Mouse (Mus musculus): ENCODE results near the gene Bex4. TPM values are rescaled to one million over a fixed set of nuclear protein-coding genes. Genes with fewer than 3 reads are reported as not detected.
A peak's percentile ranks its signal among the peaks of the same experiment; 100 is the strongest.
"Not testable (repeated sequence)": the region's sequence is repeated elsewhere in the genome, so short reads cannot be mapped to it uniquely, and the experiment has no call there.

Bex4 gene
- total and polyA plus RNA-seq, 3 experiments, result 0.44 to 1.3 (median 0.66) TPM

- no peak overlapping the region for H3K27ac ChIP-seq
- TF ChIP-seq POLR2A (IDR thresholded peaks at IDR 0.05; ENCODE audit: insufficient read depth, low read depth, low read length) (no peak), CTCF (IDR thresholded peaks at IDR 0.05) (peak; percentile 67)
- no peak for DNase-seq
- H3K9ac ChIP-seq (ENCODE audit: low read depth, low read length), result no peak overlapping the region
- WGBS, result 36% methylated on average over 6 of the region's 6 CpGs
- no peaks in the 10 kb centered on the region for H3K27me3 ChIP-seq (ENCODE audit: control insufficient read depth, insufficient read depth, low read length)
- H3K4me3 ChIP-seq, result no peak overlapping the region
- no peaks in the 10 kb centered on the region for H3K79me2 ChIP-seq (replicated peaks; ENCODE audit: control insufficient read depth, insufficient read depth, low read length)
- H3K36me3 ChIP-seq (ENCODE audit: control insufficient read depth, insufficient read depth, low read length), result no peaks in the 10 kb centered on the region
- intact Hi-C loops (cut with DNase I), result no loop called here
- H3K4me1 ChIP-seq (ENCODE audit: control insufficient read depth, insufficient read depth, low read length), result no peaks in the 10 kb centered on the region
These were observed 30.9 kb upstream of the Bex4 start for GRCm38 (mm10) chrX:136107942-136108341.

- H3K4me3 ChIP-seq, result no peak overlapping the region
- H3K4me1 ChIP-seq (ENCODE audit: control insufficient read depth, insufficient read depth, low read length), result no peaks in the 10 kb centered on the region
- no peaks in the 10 kb centered on the region for H3K27me3 ChIP-seq (ENCODE audit: control insufficient read depth, insufficient read depth, low read length)
- no peak for TF ChIP-seq POLR2A (IDR thresholded peaks at IDR 0.05; ENCODE audit: insufficient read depth, low read depth, low read length)
- TF ChIP-seq CTCF (IDR thresholded peaks at IDR 0.05), result no peak
- TF ChIP-seq EP300 (IDR thresholded peaks at IDR 0.05; ENCODE audit: insufficient read depth, low read depth, low read length), result no peak
- no peaks in the 10 kb centered on the region for H3K36me3 ChIP-seq (ENCODE audit: control insufficient read depth, insufficient read depth, low read length)
- WGBS, result 16% methylated on average over 4 of the region's 4 CpGs
- no peak overlapping the region for H3K9ac ChIP-seq (ENCODE audit: low read depth, low read length)
- intact Hi-C loops (cut with DNase I), result no loop called here
- DNase-seq, result no peak
- no peak overlapping the region for H3K27ac ChIP-seq
- no peaks in the 10 kb centered on the region for H3K79me2 ChIP-seq (replicated peaks; ENCODE audit: control insufficient read depth, insufficient read depth, low read length)
These were observed 23.8 kb upstream of the Bex4 start for GRCm38 (mm10) chrX:136115015-136115414.

- no peak overlapping the region for H3K9ac ChIP-seq (ENCODE audit: low read depth, low read length)
- no peak overlapping the region for H3K4me3 ChIP-seq
- no peak overlapping the region for H3K27ac ChIP-seq
- no peaks in the 10 kb centered on the region for H3K79me2 ChIP-seq (replicated peaks; ENCODE audit: control insufficient read depth, insufficient read depth, low read length)
- no peaks in the 10 kb centered on the region for H3K4me1 ChIP-seq (ENCODE audit: control insufficient read depth, insufficient read depth, low read length)
- no peaks in the 10 kb centered on the region for H3K36me3 ChIP-seq (ENCODE audit: control insufficient read depth, insufficient read depth, low read length)
- no peak for DNase-seq
- TF ChIP-seq POLR2A (IDR thresholded peaks at IDR 0.05; ENCODE audit: insufficient read depth, low read depth, low read length) (no peak), EP300 (IDR thresholded peaks at IDR 0.05; ENCODE audit: insufficient read depth, low read depth, low read length) (no peak), CTCF (IDR thresholded peaks at IDR 0.05) (no peak)
- WGBS, result 18% methylated on average over 23 of the region's 23 CpGs
- intact Hi-C loops (cut with DNase I), result no loop called here
- no peaks in the 10 kb centered on the region for H3K27me3 ChIP-seq (ENCODE audit: control insufficient read depth, insufficient read depth, low read length)
These were observed 23.3 kb upstream of the Bex4 start for GRCm38 (mm10) chrX:136115419-136115961.

GRCm38 (mm10) chrX:136127038-136127743 is 11.6 kb upstream of the Bex4 start:
- H3K4me3 ChIP-seq, result no peak overlapping the region
- no peaks in the 10 kb centered on the region for H3K79me2 ChIP-seq (replicated peaks; ENCODE audit: control insufficient read depth, insufficient read depth, low read length)
- intact Hi-C loops (cut with DNase I), result no loop called here
- DNase-seq, result no peak
- H3K9ac ChIP-seq (ENCODE audit: low read depth, low read length), result no peak overlapping the region
- no peak overlapping the region for H3K27ac ChIP-seq
- H3K4me1 ChIP-seq (ENCODE audit: control insufficient read depth, insufficient read depth, low read length), result no peaks in the 10 kb centered on the region
- 38% methylated on average over 8 of the region's 8 CpGs for WGBS
- no peak for TF ChIP-seq EP300 (IDR thresholded peaks at IDR 0.05; ENCODE audit: insufficient read depth, low read depth, low read length)
- TF ChIP-seq CTCF (IDR thresholded peaks at IDR 0.05), result no peak
- TF ChIP-seq POLR2A (IDR thresholded peaks at IDR 0.05; ENCODE audit: insufficient read depth, low read depth, low read length), result no peak
- no peaks in the 10 kb centered on the region for H3K27me3 ChIP-seq (ENCODE audit: control insufficient read depth, insufficient read depth, low read length)
- H3K36me3 ChIP-seq (ENCODE audit: control insufficient read depth, insufficient read depth, low read length), result no peaks in the 10 kb centered on the region

GRCm38 (mm10) chrX:136127744-136128064 is 11.1 kb upstream of the Bex4 start:
- Histone ChIP-seq H3K9ac (ENCODE audit: low read depth, low read length) (no peak overlapping the region), H3K27ac (no peak overlapping the region), H3K27me3 (ENCODE audit: control insufficient read depth, insufficient read depth, low read length) (no peaks in the 10 kb centered on the region), H3K4me3 (no peak overlapping the region), H3K36me3 (ENCODE audit: control insufficient read depth, insufficient read depth, low read length) (no peaks in the 10 kb centered on the region), H3K79me2 (replicated peaks; ENCODE audit: control insufficient read depth, insufficient read depth, low read length) (no peaks in the 10 kb centered on the region), H3K4me1 (ENCODE audit: control insufficient read depth, insufficient read depth, low read length) (no peaks in the 10 kb centered on the region)
- DNase-seq, result peak in 1 of 2 experiments; percentile 3
- 17% methylated on average over 5 of the region's 5 CpGs for WGBS
- intact Hi-C loops (cut with DNase I), result no loop called here
- no peak for TF ChIP-seq POLR2A (IDR thresholded peaks at IDR 0.05; ENCODE audit: insufficient read depth, low read depth, low read length)
- TF ChIP-seq CTCF (IDR thresholded peaks at IDR 0.05), result peak; percentile 68
- no peak for TF ChIP-seq EP300 (IDR thresholded peaks at IDR 0.05; ENCODE audit: insufficient read depth, low read depth, low read length)

GRCm38 (mm10) chrX:136135559-136135958 is 3.2 kb upstream of the Bex4 start:
- WGBS, result 86% methylated on average over 4 of the region's 4 CpGs
- H3K27me3 ChIP-seq (ENCODE audit: control insufficient read depth, insufficient read depth, low read length), result no peaks in the 10 kb centered on the region
- no peak for TF ChIP-seq POLR2A (IDR thresholded peaks at IDR 0.05; ENCODE audit: insufficient read depth, low read depth, low read length)
- no peaks in the 10 kb centered on the region for H3K79me2 ChIP-seq (replicated peaks; ENCODE audit: control insufficient read depth, insufficient read depth, low read length)
- no peak for DNase-seq
- no peak overlapping the region for H3K9ac ChIP-seq (ENCODE audit: low read depth, low read length)
- no peaks in the 10 kb centered on the region for H3K36me3 ChIP-seq (ENCODE audit: control insufficient read depth, insufficient read depth, low read length)
- no peak overlapping the region for H3K4me3 ChIP-seq
- H3K4me1 ChIP-seq (ENCODE audit: control insufficient read depth, insufficient read depth, low read length), result no peaks in the 10 kb centered on the region
- H3K27ac ChIP-seq, result no peak overlapping the region
- intact Hi-C loops (cut with DNase I), result no loop called here

GRCm38 (mm10) chrX:136139640-136140004 is 826 bp downstream of the Bex4 start:
- H3K27me3 ChIP-seq (ENCODE audit: control insufficient read depth, insufficient read depth, low read length); H3K36me3 ChIP-seq (ENCODE audit: control insufficient read depth, insufficient read depth, low read length); H3K9ac ChIP-seq (ENCODE audit: low read depth, low read length); H3K27ac ChIP-seq; intact Hi-C loops (cut with DNase I); H3K4me3 ChIP-seq; H3K4me1 ChIP-seq (ENCODE audit: control insufficient read depth, insufficient read depth, low read length); H3K79me2 ChIP-seq (replicated peaks; ENCODE audit: control insufficient read depth, insufficient read depth, low read length); DNase-seq: not testable (repeated sequence)
- WGBS, result 35% methylated on average over 5 of the region's 5 CpGs

Measured in heart, adult 2 months (tissue).